Mouse (Mus musculus): Measurements from ENCODE around the gene Cyp2s1. TPM values are rescaled to one million over a fixed set of nuclear protein-coding genes. Genes with fewer than 3 reads are reported as not detected.

The Cyp2s1 gene
- total and polyA plus RNA-seq, 3 experiments: 0.04 TPM; not detected in 2

DNA sequence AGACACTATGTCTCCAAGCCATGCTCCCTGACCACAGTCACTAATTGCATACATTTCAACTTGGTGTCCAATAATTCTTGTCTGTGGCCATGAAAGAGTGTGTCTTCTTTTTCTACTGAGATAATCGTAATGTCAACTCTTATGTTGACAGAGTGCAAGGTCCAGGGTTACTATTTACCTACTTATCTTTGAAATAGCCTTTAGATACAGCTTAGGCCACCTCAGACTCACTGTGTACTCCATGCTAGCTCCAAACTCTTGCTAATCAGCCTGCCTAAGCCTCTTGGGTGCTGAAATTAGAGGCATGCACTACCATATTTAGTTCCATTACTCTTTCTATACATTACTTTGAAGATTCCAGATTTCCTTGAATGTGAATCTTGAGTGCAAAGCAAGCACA is 17.3 kb downstream of the Cyp2s1 start:
- Histone ChIP-seq H3K9ac (ENCODE audit: insufficient read depth, low read depth) (no peak overlapping the region), H3K27ac (ENCODE audit: insufficient read depth, low read depth) (no peak overlapping the region), H3K9me3 (replicated peaks; ENCODE audit: low read length) (peaks cover 4% of the 10 kb centered on the region), H3K79me2 (replicated peaks; ENCODE audit: control insufficient read depth, extremely low read depth, insufficient read depth, poor library complexity, severe bottlenecking) (no peaks in the 10 kb centered on the region), H3K27me3 (replicated peaks) (peaks cover 9% of the 10 kb centered on the region), H3K4me1 (ENCODE audit: control insufficient read depth in 1 of 2, insufficient read depth in 2 of 2) (peaks cover 3 to 4% of the 10 kb centered on the region in 2 experiments; a peak in 1 of 4 replicates), H3K4me3 (replicated peaks in 1 of 3; ENCODE audit: low read depth in 2 of 3, low read length in 2 of 3, poor library complexity in 1 of 3) (no peak overlapping the region), H3K4me2 (ENCODE audit: insufficient read depth, low read depth, poor library complexity, severe bottlenecking) (no peak overlapping the region), H3K36me3 (replicated peaks in 1 of 2; ENCODE audit: control insufficient read depth in 1 of 2, insufficient read depth in 1 of 2, low read length in 1 of 2) (no peaks in the 10 kb centered on the region)
- no peak for DNase-seq (ENCODE audit: extremely low read depth)
- dilution Hi-C loops (cut with MboI; ENCODE audit: extremely low pct_ligation_motif_present, extremely low pct_unique_long_range_greater_than_20kb, low sequenced_read_pairs): no loop called here
- no peak for TF ChIP-seq MEF2A (IDR thresholded peaks at IDR 0.05; ENCODE audit: borderline replicate concordance, low read depth, low read length)
- no peak for TF ChIP-seq BHLHE40 (IDR thresholded peaks at IDR 0.05; ENCODE audit: low read depth, low read length)
- TF ChIP-seq USF1 (IDR thresholded peaks at IDR 0.05; ENCODE audit: low read depth, low read length): no peak
- no peak for TF ChIP-seq GABPA (IDR thresholded peaks at IDR 0.05; ENCODE audit: insufficient replicate concordance, low read depth, low read length)
- no peak for TF ChIP-seq SIN3A (IDR thresholded peaks at IDR 0.05; ENCODE audit: low read length)
- TF ChIP-seq POLR2AphosphoS2 (IDR thresholded peaks at IDR 0.05; ENCODE audit: low read depth, low read length): no peak
- no peak for TF ChIP-seq NRF1 (IDR thresholded peaks at IDR 0.05; ENCODE audit: low read depth, low read length)
- no peak for TF ChIP-seq CHD1 (IDR thresholded peaks at IDR 0.05; ENCODE audit: low read depth, low read length)
- no peak for TF ChIP-seq ZMIZ1 (IDR thresholded peaks at IDR 0.05; ENCODE audit: low read depth, low read length)
- no peak for TF ChIP-seq MYC (IDR thresholded peaks at IDR 0.05; ENCODE audit: low read depth, low read length)
- TF ChIP-seq NELFE (IDR thresholded peaks at IDR 0.05; ENCODE audit: low read depth, low read length): no peak
- in situ Hi-C loops (cut with MboI; ENCODE audit: low pct_ligation_motif_present, low pct_unique_long_range_greater_than_20kb, low sequenced_read_pairs): no loop called here

DNA sequence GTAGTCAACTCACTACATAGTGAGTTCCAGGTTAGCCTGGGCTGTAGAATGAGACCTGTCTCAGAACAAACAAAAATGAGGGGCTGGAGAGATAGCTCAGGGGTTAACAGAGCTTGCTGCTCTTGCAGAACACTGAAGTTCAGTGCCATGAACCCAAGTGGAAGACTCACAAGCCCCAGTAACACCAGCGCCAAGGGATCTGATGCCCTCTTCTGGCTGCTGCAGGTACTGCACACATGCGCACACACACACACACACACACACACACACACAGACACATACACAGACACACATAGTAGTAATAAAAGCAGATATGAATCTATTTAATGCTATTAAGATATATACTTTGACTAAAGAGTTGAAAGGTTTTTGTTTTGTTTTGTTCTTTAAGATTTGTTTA is 18.2 kb downstream of the Cyp2s1 start:
- no peak overlapping the region for H3K4me3 ChIP-seq (replicated peaks in 1 of 3; ENCODE audit: low read depth in 2 of 3, low read length in 2 of 3, poor library complexity in 1 of 3)
- TF ChIP-seq BHLHE40 (IDR thresholded peaks at IDR 0.05; ENCODE audit: low read depth, low read length): no peak
- TF ChIP-seq MAX (IDR thresholded peaks at IDR 0.05; ENCODE audit: low read length): no peak
- TF ChIP-seq CTCF (conservative IDR thresholded peaks at IDR 0.05 in 1 of 2, IDR thresholded peaks at IDR 0.05 in 1 of 2; ENCODE audit: low read depth in 2 of 2, low read length in 2 of 2): peak in 1 of 2 experiments; percentile 20; a peak in 2 of 4 replicates
- no peak for TF ChIP-seq USF2 (conservative IDR thresholded peaks at IDR 0.05; ENCODE audit: low read depth, low read length)
- H3K36me3 ChIP-seq (replicated peaks in 1 of 2; ENCODE audit: control insufficient read depth in 1 of 2, insufficient read depth in 1 of 2, low read length in 1 of 2): no peaks in the 10 kb centered on the region
- DNase-seq (ENCODE audit: extremely low read depth): no peak
- dilution Hi-C loops (cut with MboI; ENCODE audit: extremely low pct_ligation_motif_present, extremely low pct_unique_long_range_greater_than_20kb, low sequenced_read_pairs) (no loop called here), in situ Hi-C loops (cut with MboI; ENCODE audit: low pct_ligation_motif_present, low pct_unique_long_range_greater_than_20kb, low sequenced_read_pairs) (no loop called here)
- peaks cover 4% of the 10 kb centered on the region for H3K9me3 ChIP-seq (replicated peaks; ENCODE audit: low read length)
- peaks cover 3 to 4% of the 10 kb centered on the region in 2 experiments; a peak in 1 of 4 replicates for H3K4me1 ChIP-seq (ENCODE audit: control insufficient read depth in 1 of 2, insufficient read depth in 2 of 2)
- H3K27me3 ChIP-seq (replicated peaks): peaks cover 9% of the 10 kb centered on the region
- no peak overlapping the region for H3K4me2 ChIP-seq (ENCODE audit: insufficient read depth, low read depth, poor library complexity, severe bottlenecking)
- no peak overlapping the region for H3K9ac ChIP-seq (ENCODE audit: insufficient read depth, low read depth)
- no peak overlapping the region for H3K27ac ChIP-seq (ENCODE audit: insufficient read depth, low read depth)
- no peaks in the 10 kb centered on the region for H3K79me2 ChIP-seq (replicated peaks; ENCODE audit: control insufficient read depth, extremely low read depth, insufficient read depth, poor library complexity, severe bottlenecking)

DNA sequence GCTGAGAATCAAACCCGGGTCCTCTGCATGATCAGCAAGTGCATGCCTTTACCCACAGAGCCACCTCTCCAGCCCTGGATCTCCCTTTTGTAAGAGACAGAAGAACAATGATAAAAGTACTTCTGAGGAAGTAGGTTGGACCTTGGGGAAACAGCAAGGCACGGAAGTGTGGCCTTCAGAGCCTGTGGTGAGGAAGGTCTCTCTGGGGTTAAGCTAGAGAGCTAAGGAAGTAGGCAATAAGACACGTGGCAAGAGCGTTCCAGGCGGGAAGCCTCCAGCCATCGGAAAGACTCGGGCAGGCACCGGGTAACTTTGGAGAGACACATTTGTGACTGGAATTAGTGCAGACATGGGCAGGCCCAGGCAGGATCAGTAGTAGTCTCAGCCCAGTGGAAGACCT is 21.9 kb downstream of the Cyp2s1 start:
- dilution Hi-C loops (cut with MboI; ENCODE audit: extremely low pct_ligation_motif_present, extremely low pct_unique_long_range_greater_than_20kb, low sequenced_read_pairs): no loop called here
- Histone ChIP-seq H3K27me3 (replicated peaks) (peaks cover 25% of the 10 kb centered on the region), H3K79me2 (replicated peaks; ENCODE audit: control insufficient read depth, extremely low read depth, insufficient read depth, poor library complexity, severe bottlenecking) (no peaks in the 10 kb centered on the region), H3K4me2 (ENCODE audit: insufficient read depth, low read depth, poor library complexity, severe bottlenecking) (no peak overlapping the region), H3K4me1 (ENCODE audit: control insufficient read depth in 1 of 2, insufficient read depth in 2 of 2) (no peaks in the 10 kb centered on the region), H3K9me3 (replicated peaks; ENCODE audit: low read length) (peaks cover 4% of the 10 kb centered on the region), H3K9ac (ENCODE audit: insufficient read depth, low read depth) (no peak overlapping the region), H3K36me3 (replicated peaks in 1 of 2; ENCODE audit: control insufficient read depth in 1 of 2, insufficient read depth in 1 of 2, low read length in 1 of 2) (no peaks in the 10 kb centered on the region), H3K27ac (ENCODE audit: insufficient read depth, low read depth) (no peak overlapping the region), H3K4me3 (replicated peaks in 1 of 3; ENCODE audit: low read depth in 2 of 3, low read length in 2 of 3, poor library complexity in 1 of 3) (no peak overlapping the region)
- in situ Hi-C loops (cut with MboI; ENCODE audit: low pct_ligation_motif_present, low pct_unique_long_range_greater_than_20kb, low sequenced_read_pairs): no loop called here
- DNase-seq (ENCODE audit: extremely low read depth): no peak
- TF ChIP-seq BHLHE40 (IDR thresholded peaks at IDR 0.05; ENCODE audit: low read depth, low read length) (no peak), SIN3A (IDR thresholded peaks at IDR 0.05; ENCODE audit: low read length) (no peak), POLR2A (IDR thresholded peaks at IDR 0.05; ENCODE audit: low read depth, low read length) (no peak), MAZ (IDR thresholded peaks at IDR 0.05; ENCODE audit: low read depth, low read length) (no peak), PAX5 (IDR thresholded peaks at IDR 0.05; ENCODE audit: low read length) (no peak), MEF2A (IDR thresholded peaks at IDR 0.05; ENCODE audit: borderline replicate concordance, low read depth, low read length) (no peak), CHD1 (IDR thresholded peaks at IDR 0.05; ENCODE audit: low read depth, low read length) (no peak), RCOR1 (conservative IDR thresholded peaks at IDR 0.05; ENCODE audit: low read depth, low read length) (no peak), E2F4 (IDR thresholded peaks at IDR 0.05; ENCODE audit: insufficient replicate concordance, low read depth, low read length) (no peak), ZNF384 (IDR thresholded peaks at IDR 0.05; ENCODE audit: low read depth, low read length) (no peak), EP300 (IDR thresholded peaks at IDR 0.05; ENCODE audit: low read length) (no peak), JUN (IDR thresholded peaks at IDR 0.05; ENCODE audit: insufficient read depth, low read depth, low read length) (no peak), TCF12 (IDR thresholded peaks at IDR 0.05; ENCODE audit: low read depth, low read length) (no peak), ETS1 (conservative IDR thresholded peaks at IDR 0.05; ENCODE audit: low read depth, low read length) (no peak), JUND (conservative IDR thresholded peaks at IDR 0.05; ENCODE audit: low read depth, low read length) (no peak), CTCF (conservative IDR thresholded peaks at IDR 0.05 in 1 of 2, IDR thresholded peaks at IDR 0.05 in 1 of 2; ENCODE audit: low read depth in 2 of 2, low read length in 2 of 2) (no peak), GABPA (IDR thresholded peaks at IDR 0.05; ENCODE audit: insufficient replicate concordance, low read depth, low read length) (no peak), NRF1 (IDR thresholded peaks at IDR 0.05; ENCODE audit: low read depth, low read length) (no peak)
